Mouse (Mus musculus) limb, embryonic 14.5 days (tissue): Measurements from ENCODE around the gene Bcr. TPM values are rescaled to one million over a fixed set of nuclear protein-coding genes. Genes with fewer than 3 reads are reported as not detected.

Experiments
- ATAC-seq: fragments of 200-750 bp; cut with Nextera tagmentation; 2 replicates; pipeline ENCODE4 v1.8.0; 2017; ENCODE audit warnings: low read depth, moderate number of reproducible peaks, moderate TSS enrichment; ENCODE audit not compliant: low FRiP score
- DNase-seq: peaks from one replicate; pipeline ENCODE4 v3.0.0-alpha.2; 2015; ENCODE audit warnings: low spot score
- H3K27ac ChIP-seq: fragments of 300-500 bp; sonication (generic); replicated peaks from 2 replicates; pipeline ENCODE4 v1.5.1; 2014; ENCODE audit warnings: low read depth, mild to moderate bottlenecking, low read length, moderate library complexity, mixed read lengths
- H3K27me3 ChIP-seq: fragments of 300-500 bp; sonication (generic); 2 replicates; pipeline ENCODE4 v1.6.1; 2014; ENCODE audit warnings: low read length, mixed read lengths; ENCODE audit not compliant: control insufficient read depth, insufficient read depth
- H3K36me3 ChIP-seq: fragments of 300-500 bp; sonication (generic); 2 replicates; pipeline ENCODE4 v1.6.1; 2014; ENCODE audit warnings: mild to moderate bottlenecking, low read length, moderate library complexity, mixed read lengths; ENCODE audit not compliant: control insufficient read depth, insufficient read depth
- H3K4me1 ChIP-seq: fragments of 300-500 bp; sonication (generic); 2 replicates; pipeline ENCODE4 v1.6.1; 2014; ENCODE audit warnings: antibody characterized with exemption, low read length, mixed read lengths; ENCODE audit not compliant: control insufficient read depth, insufficient read depth
- H3K4me2 ChIP-seq: fragments of 300-500 bp; sonication (generic); replicated peaks from 2 replicates; pipeline ENCODE4 v1.6.1; 2014; ENCODE audit warnings: low read depth, mild to moderate bottlenecking, low read length, moderate library complexity; ENCODE audit not compliant: severe bottlenecking
- H3K4me3 ChIP-seq: fragments of 300-500 bp; sonication (generic); replicated peaks from 2 replicates; pipeline ENCODE4 v1.5.1; 2014; ENCODE audit warnings: low read length
- H3K9ac ChIP-seq: fragments of 300-500 bp; sonication (generic); 2 replicates; pipeline ENCODE4 v1.6.1; 2014; ENCODE audit warnings: mild to moderate bottlenecking, low read depth, low read length, moderate library complexity; ENCODE audit not compliant: severe bottlenecking
- H3K9me3 ChIP-seq: fragments of 300-500 bp; sonication (generic); 2 replicates; pipeline ENCODE4 v1.6.1; 2016; ENCODE audit warnings: low read length; ENCODE audit not compliant: control insufficient read depth
- POLR2A ChIP-seq: fragments of 200-500 bp; IDR thresholded peaks from 2 replicates; pipeline ENCODE4 v1.8.0; 2012; ENCODE audit warnings: inconsistent platforms, mild to moderate bottlenecking, moderate library complexity, borderline replicate concordance; ENCODE audit not compliant: insufficient read depth, insufficient read length; ENCODE audit errors: extremely low read depth
- WGBS: fragments of 180-500 bp; shearing (Covaris S2); extraction: QIAGEN DNeasy Blood & Tissue Kit; methylation state at CpG from one replicate; pipeline ENCODE4 v1.1.7; 2014; 5-methylcytosine and 5-hydroxymethylcytosine counted together
- polyA plus RNA-seq, 2 experiments: library from polyadenylated mRNA; depleted of rRNA in 1 of 2; stranded (reverse) in 1 of 2; unstranded in 1 of 2; fragments of >200 nt; fragmentation: Nextera tagmentation in 1 of 2; extraction: Ambion mirVana in 1 of 2; gene quantifications; 2 replicates each; pipeline versions ENCODE4 v1.2.1 to v1.2.3; 2012 to 2014

Bcr gene
- polyA plus RNA-seq (2012; rRNA removed) (26.8 and 30.7 TPM in 2 replicates), polyA plus RNA-seq (2014; fragmentation: Nextera tagmentation; extraction: Ambion mirVana) (10.0 and 11.3 TPM in 2 replicates)

DNA sequence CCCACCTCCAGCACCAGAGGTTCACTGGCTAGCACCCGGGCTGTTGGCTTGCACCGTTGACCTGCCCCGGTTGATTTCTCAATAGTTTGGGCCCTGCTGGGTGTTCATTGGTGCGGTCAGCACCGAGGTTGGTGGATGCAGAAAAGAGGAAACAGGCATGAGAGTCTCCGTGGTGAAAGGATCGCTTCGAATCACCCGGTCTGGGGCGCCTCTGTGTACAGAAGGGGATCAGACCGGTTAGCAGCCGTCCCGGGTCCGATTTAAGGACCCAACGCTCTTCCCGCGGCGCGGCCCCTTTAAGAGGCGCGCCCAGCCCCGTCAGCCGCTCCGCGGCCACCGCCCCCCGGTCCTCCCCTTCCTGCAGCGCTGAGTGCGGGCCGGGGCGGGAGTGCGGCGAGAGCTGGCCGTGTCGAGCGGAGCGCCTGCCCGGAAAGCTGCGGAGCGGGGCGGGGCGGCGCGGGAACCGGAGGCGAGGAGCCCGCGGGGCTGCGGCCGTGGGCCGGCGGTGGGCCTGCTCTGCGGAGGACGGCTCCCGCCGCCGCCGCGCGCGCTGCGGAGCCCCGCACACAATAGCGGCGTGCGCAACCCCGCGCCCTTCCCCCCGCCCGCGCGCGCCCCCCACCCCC, at the start of gene Bcr:
Gene Bcr (plus strand): TSS at position 376 of the 626 bp plus-strand sequence.
- peak within 1 kb of the TSS; percentile 86 for H3K4me2 ChIP-seq
- ATAC-seq (peak; percentile 91), DNase-seq (peak; percentile 81)
- WGBS: 4% methylated on average over 60 of the region's 73 CpGs
- peaks cover 32% of the 10 kb centered on the region for H3K4me1 ChIP-seq
- no peaks in the 10 kb centered on the region for H3K9me3 ChIP-seq
- H3K27ac ChIP-seq: peak within 1 kb of the TSS; percentile 48; the same call in 1 of the 2 replicates
- H3K4me3 ChIP-seq: peak within 1 kb of the TSS; percentile 92
- TF ChIP-seq POLR2A: 0 out of 2 replicates have a peak, but pooled peaks have one; percentile 40
- peaks cover 10% of the 10 kb centered on the region for H3K36me3 ChIP-seq
- H3K9ac ChIP-seq: peak within 1 kb of the TSS; percentile 78
- no peaks in the 10 kb centered on the region for H3K27me3 ChIP-seq

GRCm38 (mm10) chr10:75010704-75011103, 49.7 kb upstream of the Bcr start:
- no peak for ATAC-seq
- no peaks in the 10 kb centered on the region for H3K27me3 ChIP-seq
- no peaks in the 10 kb centered on the region for H3K36me3 ChIP-seq
- 86% methylated on average over 15 of the region's 15 CpGs for WGBS
- no peaks in the 10 kb centered on the region; the same call in 1 of the 2 replicates for H3K4me1 ChIP-seq
- TF ChIP-seq POLR2A: no peak
- H3K4me2 ChIP-seq: no peak overlapping the region
- H3K9ac ChIP-seq: no peak overlapping the region
- no peak overlapping the region for H3K27ac ChIP-seq
- no peak for DNase-seq
- no peaks in the 10 kb centered on the region for H3K9me3 ChIP-seq
- no peak overlapping the region for H3K4me3 ChIP-seq

DNA sequence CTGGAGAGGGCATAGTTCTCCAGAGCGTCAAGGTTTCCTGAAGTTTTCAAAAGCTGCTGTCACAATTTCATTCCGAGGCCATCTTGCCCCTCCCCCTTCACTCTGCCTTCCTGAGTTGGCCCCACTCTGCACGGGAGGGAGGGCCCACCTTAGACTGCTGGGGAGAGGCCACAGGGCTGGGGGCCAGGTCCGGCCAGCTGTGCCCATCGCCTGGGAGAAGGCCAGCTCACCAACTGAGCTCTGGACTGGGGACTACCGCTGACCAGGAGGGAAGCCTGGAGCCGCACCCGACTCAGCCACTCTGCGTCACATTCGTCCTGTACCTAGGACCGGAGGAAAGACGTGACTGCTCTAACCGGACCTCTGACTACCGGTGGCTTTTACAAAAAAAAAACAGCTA, 44.9 kb upstream of the Bcr start:
- no peak overlapping the region for H3K27ac ChIP-seq
- ATAC-seq (no peak), DNase-seq (no peak)
- no peaks in the 10 kb centered on the region; the same call in 1 of the 2 replicates for H3K4me1 ChIP-seq
- no peaks in the 10 kb centered on the region for H3K36me3 ChIP-seq
- H3K9me3 ChIP-seq: no peaks in the 10 kb centered on the region
- TF ChIP-seq POLR2A: no peak
- no peak overlapping the region for H3K4me2 ChIP-seq
- no peak overlapping the region for H3K9ac ChIP-seq
- H3K27me3 ChIP-seq: no peaks in the 10 kb centered on the region
- 62% methylated on average over 14 of the region's 14 CpGs for WGBS
- H3K4me3 ChIP-seq: no peak overlapping the region

DNA sequence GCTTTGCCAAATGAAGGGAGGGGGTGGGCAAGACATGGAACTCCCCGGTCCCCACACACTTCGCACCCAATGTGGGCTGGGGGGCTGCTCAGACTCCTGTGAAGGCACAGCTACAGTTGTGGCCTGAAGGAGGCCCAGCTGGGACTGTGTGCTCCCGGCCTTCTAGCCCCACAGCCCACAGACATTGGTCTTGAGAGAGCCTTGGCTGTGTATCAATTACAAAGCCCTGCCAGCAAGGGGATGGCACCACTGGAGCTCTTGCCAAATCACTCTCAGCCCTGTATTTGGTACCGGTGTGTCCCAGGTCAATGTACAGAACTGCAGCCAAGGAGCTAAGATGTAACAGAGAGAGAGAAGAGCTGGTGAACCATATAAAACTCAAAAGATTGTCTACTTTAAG, 43.9 kb upstream of the Bcr start:
- TF ChIP-seq POLR2A: no peak

DNA sequence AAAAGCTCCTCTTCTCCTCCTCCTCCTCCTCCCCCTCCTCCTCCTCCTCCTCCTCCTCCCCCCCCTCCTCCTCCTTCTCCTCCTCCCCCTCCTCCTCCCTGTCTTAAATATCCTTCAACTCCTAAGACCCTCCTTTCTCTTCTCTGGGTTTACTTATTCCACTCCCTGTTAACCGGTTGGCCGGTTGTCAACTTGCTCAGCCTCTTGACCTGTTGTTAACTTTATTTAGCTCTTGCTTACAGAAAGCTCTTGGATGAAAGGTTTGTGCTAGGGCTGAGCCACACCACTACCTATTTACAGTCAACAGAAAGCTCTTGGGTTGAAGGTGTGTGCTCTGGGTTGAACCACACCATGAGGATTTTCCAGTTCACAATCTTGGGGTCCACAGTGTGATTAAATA, 40.1 kb upstream of the Bcr start:
- no peaks in the 10 kb centered on the region for H3K27me3 ChIP-seq
- ATAC-seq (no peak), DNase-seq (no peak)
- no peak overlapping the region for H3K4me2 ChIP-seq
- H3K9ac ChIP-seq: no peak overlapping the region
- H3K4me1 ChIP-seq: no peaks in the 10 kb centered on the region; the same call in 1 of the 2 replicates
- no peaks in the 10 kb centered on the region for H3K9me3 ChIP-seq
- H3K4me3 ChIP-seq: no peak overlapping the region
- H3K36me3 ChIP-seq: no peaks in the 10 kb centered on the region
- TF ChIP-seq POLR2A: no peak
- no peak overlapping the region for H3K27ac ChIP-seq
- WGBS: 53% methylated on average over 2 of the region's 2 CpGs

More for the DNA sequence above, 43.9 kb upstream of the Bcr start:
- Histone ChIP-seq H3K4me2 (no peak overlapping the region), H3K27me3 (no peaks in the 10 kb centered on the region), H3K9ac (no peak overlapping the region), H3K4me3 (no peak overlapping the region), H3K4me1 (no peaks in the 10 kb centered on the region; the same call in 1 of the 2 replicates), H3K27ac (no peak overlapping the region), H3K9me3 (no peaks in the 10 kb centered on the region), H3K36me3 (no peaks in the 10 kb centered on the region)
- ATAC-seq (no peak), DNase-seq (no peak)
- WGBS: 84% methylated on average over 4 of the region's 4 CpGs
